In the genomic region with DNA sequence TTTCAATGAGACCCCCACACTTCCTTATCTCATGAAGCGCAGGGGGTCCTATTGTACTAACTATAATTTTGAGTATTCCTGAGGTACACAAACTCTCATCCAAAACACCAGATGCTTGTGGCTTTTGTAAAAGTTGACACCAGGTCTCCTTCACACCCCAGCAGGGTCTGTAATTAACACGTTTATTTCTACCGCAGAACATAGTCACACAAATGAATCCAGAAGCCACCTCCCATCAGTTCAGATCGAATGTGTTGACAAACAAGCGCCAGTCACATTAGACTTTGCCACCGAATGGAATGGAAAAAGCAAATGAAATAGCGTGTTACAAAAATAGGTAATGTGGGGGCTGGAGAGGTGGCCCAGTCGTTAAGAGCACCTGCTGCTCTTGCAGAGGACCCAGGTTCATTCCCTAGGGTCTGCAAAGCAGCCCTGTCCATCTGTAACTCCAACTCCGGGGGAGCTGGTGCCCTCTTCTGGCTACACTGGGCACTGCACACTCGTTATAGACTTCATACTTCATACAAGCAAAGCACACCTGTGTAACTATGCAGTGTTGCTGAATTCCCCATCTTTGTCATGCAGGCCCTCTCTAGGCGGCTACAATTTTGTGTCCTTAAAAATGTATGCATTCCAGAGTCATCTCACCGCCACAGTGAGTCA, we compare ENCODE assay signal across 8 mouse cellular contexts. TPM values are rescaled to one million over a fixed set of nuclear protein-coding genes. Genes with fewer than 3 reads are reported as not detected.
DNase-seq lines count a peak whose midpoint lies in the region; ATAC-seq and TF ChIP-seq lines count a peak whose summit lies in the region.

No protein-coding gene starts in this region.

- WGBS in thymus, adult 2 months: 89% methylated on average over 12 of the region's 12 CpGs

- no peak for TF ChIP-seq POLR2A in thymus, adult 2 months (IDR thresholded peaks at IDR 0.05; ENCODE audit: control insufficient read depth, extremely low read depth, insufficient read depth, low read length, poor library complexity)

- peak; percentile 29 for DNase-seq in kidney, adult 18-20 months
- no peak for DNase-seq in kidney, adult 11 months
- peak; percentile 5 for DNase-seq in thymus, adult 2 months
- no peak for DNase-seq in thymus, adult 18-20 months
- peak; percentile 17 for DNase-seq in induced T-regulatory cell, adult 2 months (ENCODE audit: low read depth)
- no peak for DNase-seq in frontal cortex, postnatal 36 days (ENCODE audit: low spot score in 2 of 2)
- DNase-seq in urinary bladder, postnatal 25 days (ENCODE audit: low spot score): no peak

- no peak overlapping the region for H3K4me3 ChIP-seq in thymus, adult 2 months (ENCODE audit: control insufficient read depth, insufficient read depth, low read length)

- H3K27ac ChIP-seq in thymus, adult 2 months (ENCODE audit: control insufficient read depth, insufficient read depth, low read length): no peak overlapping the region

- no peaks in the 10 kb centered on the region for H3K36me3 ChIP-seq in thymus, adult 2 months (ENCODE audit: control insufficient read depth, insufficient read depth, low read length)

- no peak for ATAC-seq in cerebellum, adult (ENCODE audit: insufficient number of reproducible peaks, low FRiP score, low TSS enrichment)

- TF ChIP-seq CTCF in thymus, adult 2 months (IDR thresholded peaks at IDR 0.05; ENCODE audit: borderline replicate concordance, control insufficient read depth, extremely low read depth, insufficient read depth, low read length, poor library complexity): no peak

- no peaks in the 10 kb centered on the region for H3K4me1 ChIP-seq in thymus, adult 2 months (replicated peaks; ENCODE audit: control insufficient read depth, insufficient read depth, low read length)

- H3K27me3 ChIP-seq in thymus, adult 2 months (ENCODE audit: control insufficient read depth, insufficient read depth, low read length): no peaks in the 10 kb centered on the region

RNA-seq across cellular contexts. Expression of gene Eps8, which starts 3.9 kb away (rescaled TPM):
- 1.8 and 2.5 TPM in 2 replicates for polyA plus RNA-seq in thymus, adult 2 months (2012; rRNA removed)

Comparison
In these comparisons a context has a peak if more than half of its experiments do, and no peak if none do; other contexts are left out.
1. DNase-seq: peak in kidney, adult 18-20 months (single experiment), thymus, adult 2 months (single experiment) and induced T-regulatory cell, adult 2 months (single experiment); none in kidney, adult 11 months (single experiment), thymus, adult 18-20 months (0 of 2), frontal cortex, postnatal 36 days (0 of 2) and urinary bladder, postnatal 25 days (single experiment).